Mouse (Mus musculus): ENCODE results near the gene Strap.

The Strap gene

GRCm38 (mm10) chr6:137722220-137722931 is 12.5 kb upstream of the Strap start:
- no peak for DNase-seq (ENCODE audit: low read depth, low spot score)

GRCm38 (mm10) chr6:137723898-137724297 is 11.0 kb upstream of the Strap start:
- DNase-seq (ENCODE audit: low read depth, low spot score): no peak

DNA sequence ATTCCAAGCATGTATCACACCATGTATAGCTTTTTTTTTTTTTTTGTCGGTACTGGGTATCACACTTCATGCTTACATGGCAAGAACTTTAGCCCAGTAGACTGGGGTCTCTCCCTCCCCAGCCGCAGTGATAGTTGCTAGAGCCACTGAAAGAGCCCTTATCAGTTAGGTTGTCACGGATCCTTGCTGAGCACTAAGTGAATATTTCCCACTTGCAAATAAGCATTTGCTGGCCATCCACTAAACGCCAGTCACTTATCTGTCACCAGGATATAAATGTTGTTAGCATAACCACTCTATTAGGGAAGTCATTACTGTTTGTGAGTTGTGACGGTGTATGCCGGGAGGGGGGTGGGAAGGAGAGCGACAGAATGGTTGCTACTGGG is 425 bp upstream of the Strap start:
- no peak for DNase-seq (ENCODE audit: low read depth, low spot score)

DNA sequence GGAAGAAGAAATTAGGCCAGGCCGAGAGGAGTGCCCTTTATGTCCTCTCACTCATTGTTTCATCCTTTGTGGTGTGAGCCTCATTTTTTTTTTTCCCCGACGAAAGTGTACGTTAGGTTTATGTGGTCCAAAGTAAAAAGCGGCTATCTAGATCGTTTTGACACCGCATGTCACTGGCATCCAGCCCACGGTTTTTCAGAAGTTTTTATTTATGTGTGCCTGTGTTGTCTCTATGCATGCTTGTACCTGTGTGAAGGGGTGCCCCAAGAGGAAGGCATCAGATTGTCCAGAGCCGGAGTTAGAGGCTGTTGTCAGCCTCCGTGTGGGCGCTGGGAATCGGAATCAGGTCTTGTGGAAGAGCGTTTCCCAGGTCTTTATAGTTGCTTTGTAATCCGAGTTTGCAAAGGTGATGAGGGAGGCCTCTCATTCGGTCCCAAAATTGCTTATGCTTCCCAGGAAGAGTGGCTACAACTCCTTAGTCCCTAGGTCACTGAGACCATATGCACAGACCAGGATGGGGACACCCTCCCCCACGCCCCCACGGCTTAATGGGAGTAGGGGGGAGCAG is 877 bp downstream of the Strap start:
- DNase-seq (ENCODE audit: low read depth, low spot score): no peak

GRCm38 (mm10) chr6:137740972-137741371 is 6.1 kb downstream of the Strap start:
- DNase-seq (ENCODE audit: low read depth, low spot score): no peak

DNA sequence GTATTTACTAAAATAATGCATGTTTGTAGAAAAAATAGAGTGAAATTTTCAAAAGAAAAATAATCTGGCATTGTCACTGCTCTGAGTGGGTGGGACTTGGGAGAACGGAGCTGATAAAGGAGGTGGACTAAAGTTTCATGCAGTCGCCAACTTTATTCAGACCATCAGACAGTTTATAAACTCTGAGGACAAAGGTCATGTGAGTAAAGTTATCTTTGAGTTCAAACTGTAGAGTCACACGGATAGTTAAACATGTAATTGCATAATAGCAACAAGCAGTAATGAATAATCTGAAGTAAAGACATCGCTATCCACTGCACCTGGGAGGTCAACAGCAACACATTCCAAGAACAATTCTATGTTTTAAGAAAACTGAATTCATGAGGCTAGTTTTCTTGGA is 9.8 kb downstream of the Strap start:
- no peak for DNase-seq (ENCODE audit: low read depth, low spot score)

DNA sequence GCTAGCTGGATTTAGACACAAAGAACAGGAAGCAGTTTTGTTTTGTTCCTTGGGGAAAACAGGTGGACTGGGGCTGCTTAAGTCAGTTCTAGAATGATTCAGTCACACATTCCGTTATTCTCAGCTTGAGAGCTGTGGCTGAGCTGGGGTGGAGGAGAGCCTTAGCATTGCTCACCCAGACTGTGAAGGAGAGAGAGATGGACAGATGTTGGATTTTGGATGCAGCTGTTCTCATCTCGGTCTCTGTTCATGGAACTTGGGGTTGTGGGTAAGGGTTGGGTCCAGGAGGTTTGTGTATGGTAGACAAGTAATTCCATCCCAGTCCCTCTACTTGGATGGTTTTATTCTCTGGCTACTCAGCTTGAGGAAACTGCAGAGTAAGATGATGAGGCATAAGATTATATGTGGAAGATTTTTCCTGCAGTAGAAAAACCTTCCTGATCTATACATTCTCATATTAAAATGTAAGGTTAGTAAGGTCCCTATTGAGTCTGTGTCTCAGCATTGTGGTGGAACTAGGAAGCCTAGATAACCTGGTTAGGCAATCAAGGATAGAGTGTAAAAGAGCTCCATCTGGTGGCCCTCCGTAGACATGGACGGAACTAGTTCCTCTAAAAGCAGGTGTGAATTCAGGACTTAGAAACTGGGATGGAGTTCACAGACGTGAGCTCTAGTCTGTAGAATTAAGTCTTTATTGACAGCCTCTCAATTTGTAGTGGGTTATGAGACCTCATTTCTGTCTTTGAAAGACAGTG is 12.5 kb downstream of the Strap start:
- no peak for DNase-seq (ENCODE audit: low read depth, low spot score)

DNA sequence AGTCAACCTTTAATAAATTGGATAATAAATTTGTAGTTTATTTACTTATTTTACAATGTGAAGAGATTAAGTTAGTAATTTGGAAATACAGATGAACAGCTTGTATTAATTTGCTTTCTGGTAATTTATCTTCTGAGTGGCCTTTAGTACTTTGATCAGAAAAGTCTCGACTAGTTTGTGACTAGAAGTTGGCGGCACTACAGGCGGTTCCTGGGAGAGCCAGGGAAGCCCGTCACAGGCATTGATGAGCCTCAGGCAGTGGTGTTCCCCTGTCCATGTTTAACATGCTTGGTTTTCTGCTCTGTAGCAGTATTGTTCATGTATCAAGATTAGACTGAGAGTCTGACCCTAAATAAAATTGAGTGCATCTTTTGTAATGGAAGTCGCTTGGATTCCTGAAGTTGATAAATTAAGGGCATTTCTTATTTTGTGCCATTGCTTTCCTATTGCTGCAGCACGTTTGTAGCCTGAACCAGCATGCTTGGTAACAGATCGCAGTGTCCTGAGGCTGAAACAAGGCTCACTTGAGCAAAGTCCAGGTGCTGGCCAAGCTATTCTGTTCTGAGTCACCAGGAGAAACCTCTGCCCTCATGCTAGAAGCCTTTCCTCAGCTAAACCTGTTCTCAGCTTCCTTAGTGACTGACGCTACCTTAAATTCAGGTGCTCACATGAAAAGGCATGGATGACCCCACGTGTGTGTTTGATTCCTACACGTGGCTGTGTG is 16.8 kb downstream of the Strap start:
- no peak for DNase-seq (ENCODE audit: low read depth, low spot score)

GRCm38 (mm10) chr6:137752275-137752655 is 17.4 kb downstream of the Strap start:
- DNase-seq (ENCODE audit: low read depth, low spot score): no peak

- DNase-seq (ENCODE audit: low read depth, low spot score): peak; percentile 90
Observed at GRCm38 (mm10) chr6:137754056-137754856, 19.4 kb downstream of the Strap start, which contains the start of gene Dera. Gene Dera (plus strand): TSS chr6:137754546.

GRCm38 (mm10) chr6:137754857-137755232 is 20.0 kb downstream of the Strap start:
- no peak for DNase-seq (ENCODE audit: low read depth, low spot score)

- no peak for DNase-seq (ENCODE audit: low read depth, low spot score)
Observed at GRCm38 (mm10) chr6:137756310-137756709, 21.4 kb downstream of the Strap start.

DNA sequence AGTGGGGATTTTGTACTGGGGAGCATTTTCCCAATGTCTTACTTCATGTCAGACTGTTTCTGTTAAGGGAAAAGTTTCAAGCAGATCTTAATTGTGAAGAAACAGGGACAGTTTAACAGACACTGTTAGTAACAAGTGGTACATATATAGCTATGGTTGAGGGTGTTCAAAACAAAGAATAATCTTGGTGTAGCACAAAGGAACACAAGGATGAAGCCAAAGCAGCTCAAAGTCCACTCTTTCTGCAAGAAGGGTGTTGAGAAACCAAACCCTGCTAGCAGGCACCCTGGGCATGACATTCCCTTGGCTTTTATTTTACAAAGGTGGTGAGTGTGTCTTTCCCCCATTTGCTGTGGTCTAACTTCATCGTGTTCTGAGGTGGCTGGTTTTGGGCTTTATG is 23.0 kb downstream of the Strap start:
- DNase-seq (ENCODE audit: low read depth, low spot score): no peak

- DNase-seq (ENCODE audit: low read depth, low spot score): no peak
Observed at GRCm38 (mm10) chr6:137759681-137760080, 24.8 kb downstream of the Strap start.

DNA sequence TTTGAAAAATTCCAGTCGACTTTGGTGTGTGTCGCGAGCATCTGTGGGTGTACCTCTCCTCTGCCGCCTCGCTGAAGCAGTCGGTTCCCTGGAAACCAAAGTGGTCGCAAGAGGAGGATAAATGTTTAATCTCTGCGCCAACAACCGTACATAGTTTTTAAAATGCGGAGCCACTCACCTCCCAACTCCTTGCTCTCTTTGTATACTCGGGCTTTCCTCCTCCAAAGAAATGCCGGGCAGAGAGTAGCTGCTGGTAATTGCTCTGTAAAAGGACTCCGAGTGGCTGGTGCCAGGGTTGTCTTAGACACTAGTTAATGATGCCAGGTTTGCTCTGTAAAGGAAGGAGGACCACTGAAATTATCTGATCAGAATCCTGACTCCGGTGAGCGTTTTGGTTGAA is 26.1 kb downstream of the Strap start:
- no peak for DNase-seq (ENCODE audit: low read depth, low spot score)

GRCm38 (mm10) chr6:137764572-137765210 is 29.8 kb downstream of the Strap start:
- no peak for DNase-seq (ENCODE audit: low read depth, low spot score)

DNA sequence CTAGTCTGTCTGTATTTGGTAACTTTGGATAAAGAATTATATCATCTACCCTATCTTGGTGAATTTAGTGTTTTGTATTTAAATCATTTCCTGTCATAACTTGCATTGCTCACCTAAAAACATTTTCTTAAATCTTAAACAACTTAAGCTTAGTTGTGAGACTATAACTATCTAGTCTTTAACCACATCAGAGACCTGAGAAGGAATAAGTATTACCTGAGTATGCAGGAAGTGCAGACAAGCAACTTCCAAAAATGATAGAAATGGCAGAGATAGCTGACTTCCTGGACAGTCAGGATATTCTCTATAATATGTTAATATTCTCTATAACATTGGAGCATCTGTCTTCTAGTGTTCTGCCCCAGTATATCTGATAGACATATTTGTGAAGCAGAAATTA is 31.3 kb downstream of the Strap start:
- DNase-seq (ENCODE audit: low read depth, low spot score): no peak

GRCm38 (mm10) chr6:137771621-137772250 is 36.9 kb downstream of the Strap start:
- DNase-seq (ENCODE audit: low read depth, low spot score): no peak

DNA sequence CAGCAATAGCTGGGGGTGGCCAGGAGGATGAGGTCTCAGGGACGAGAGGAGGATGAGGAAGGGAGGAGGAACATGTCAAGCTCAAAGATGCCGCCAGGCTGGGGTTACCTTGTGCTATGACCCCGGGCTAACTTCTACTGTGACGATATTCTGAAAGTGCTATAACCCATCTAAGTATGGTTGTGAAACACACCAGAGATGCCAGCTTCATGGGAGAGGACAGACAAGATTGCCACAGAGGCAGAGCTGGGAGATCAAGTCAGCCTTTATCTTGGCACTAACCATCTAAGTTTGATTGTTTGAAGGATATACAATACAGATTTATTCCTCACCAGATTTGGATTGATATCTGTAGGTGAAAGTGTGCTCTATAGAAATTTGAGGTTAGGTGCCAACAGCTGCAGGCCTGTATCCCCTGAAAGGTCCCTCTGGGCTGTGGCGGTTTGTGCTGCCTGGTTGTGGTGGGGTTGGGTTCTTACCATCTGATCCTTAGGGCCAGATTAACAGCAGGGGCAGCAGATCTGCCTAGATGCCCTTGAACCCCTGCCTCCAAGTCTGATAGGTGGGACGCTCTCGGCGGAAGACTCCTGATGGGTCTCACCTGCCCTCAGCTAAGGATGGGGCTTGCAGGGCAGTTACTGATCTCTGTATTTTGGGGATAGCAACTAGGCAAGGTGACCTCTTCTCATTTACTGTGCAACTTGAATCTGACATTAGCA is 38.2 kb downstream of the Strap start:
- DNase-seq (ENCODE audit: low read depth, low spot score): no peak

- DNase-seq (ENCODE audit: low read depth, low spot score): no peak
Observed at GRCm38 (mm10) chr6:137773637-137774028, 38.8 kb downstream of the Strap start.

Measured in WW6 (cell line).